Mouse (Mus musculus): ENCODE measurements around the gene Foxk1.

The Foxk1 gene

GRCm38 (mm10) chr5:142391691-142392090, 9.6 kb upstream of the Foxk1 start:
- DNase-seq: no peak

GRCm38 (mm10) chr5:142394602-142395252, 6.6 kb upstream of the Foxk1 start:
- no peak for DNase-seq

- no peak for DNase-seq
Measured at GRCm38 (mm10) chr5:142395909-142396308, 5.4 kb upstream of the Foxk1 start.

GRCm38 (mm10) chr5:142400181-142400883, 965 bp upstream of the Foxk1 start:
- DNase-seq: no peak

- DNase-seq: no peak
Measured at GRCm38 (mm10) chr5:142401641-142402625, 636 bp downstream of the Foxk1 start.

- no peak for DNase-seq
Measured at GRCm38 (mm10) chr5:142403694-142404093, 2.4 kb downstream of the Foxk1 start.

GRCm38 (mm10) chr5:142404307-142404706, 3.0 kb downstream of the Foxk1 start:
- DNase-seq: no peak

GRCm38 (mm10) chr5:142405426-142405825, 4.1 kb downstream of the Foxk1 start:
- no peak for DNase-seq

GRCm38 (mm10) chr5:142406401-142406800, 5.1 kb downstream of the Foxk1 start:
- no peak for DNase-seq

- DNase-seq: no peak
Measured at GRCm38 (mm10) chr5:142406937-142407336, 5.6 kb downstream of the Foxk1 start.

GRCm38 (mm10) chr5:142407381-142407780, 6.1 kb downstream of the Foxk1 start:
- DNase-seq: no peak

GRCm38 (mm10) chr5:142409169-142409568, 7.9 kb downstream of the Foxk1 start:
- DNase-seq: no peak

GRCm38 (mm10) chr5:142410348-142410747, 9.1 kb downstream of the Foxk1 start:
- DNase-seq: no peak

GRCm38 (mm10) chr5:142412678-142413385, 11.5 kb downstream of the Foxk1 start:
- DNase-seq: no peak

- DNase-seq: no peak
Measured at GRCm38 (mm10) chr5:142413723-142414445, 12.6 kb downstream of the Foxk1 start.

GRCm38 (mm10) chr5:142415401-142415800, 14.1 kb downstream of the Foxk1 start:
- no peak for DNase-seq

GRCm38 (mm10) chr5:142416070-142416775, 14.9 kb downstream of the Foxk1 start:
- peak; percentile 42 for DNase-seq

- no peak for DNase-seq
Measured at GRCm38 (mm10) chr5:142417104-142417503, 15.8 kb downstream of the Foxk1 start.

GRCm38 (mm10) chr5:142417876-142418275, 16.6 kb downstream of the Foxk1 start:
- DNase-seq: no peak

GRCm38 (mm10) chr5:142418419-142418818, 17.1 kb downstream of the Foxk1 start:
- DNase-seq: no peak

- no peak for DNase-seq
Measured at GRCm38 (mm10) chr5:142420317-142420716, 19.0 kb downstream of the Foxk1 start.
